Mouse (Mus musculus): ENCODE measurements around the gene Nat9.
A peak's percentile ranks its signal among the peaks of the same experiment; 100 is the strongest.

Gene Nat9

GRCm38 (mm10) chr11:115215123-115215522, 27.5 kb upstream of the Nat9 start:
- peak; percentile 38 for DNase-seq (ENCODE audit: low spot score)

GRCm38 (mm10) chr11:115212116-115212515, 24.5 kb upstream of the Nat9 start:
- DNase-seq (ENCODE audit: low spot score): no peak

GRCm38 (mm10) chr11:115209958-115210357, 22.3 kb upstream of the Nat9 start:
- no peak for DNase-seq (ENCODE audit: low spot score)

- no peak for DNase-seq (ENCODE audit: low spot score)
Measured at GRCm38 (mm10) chr11:115208776-115209732, 21.4 kb upstream of the Nat9 start.

GRCm38 (mm10) chr11:115208126-115208525, 20.5 kb upstream of the Nat9 start:
- no peak for DNase-seq (ENCODE audit: low spot score)

GRCm38 (mm10) chr11:115202756-115203155, 15.1 kb upstream of the Nat9 start:
- DNase-seq (ENCODE audit: low spot score): no peak

GRCm38 (mm10) chr11:115202316-115202715, 14.7 kb upstream of the Nat9 start:
- peak; percentile 80 for DNase-seq (ENCODE audit: low spot score)

GRCm38 (mm10) chr11:115200520-115200919, 12.9 kb upstream of the Nat9 start:
- DNase-seq (ENCODE audit: low spot score): no peak

GRCm38 (mm10) chr11:115198932-115199384, 11.3 kb upstream of the Nat9 start:
- DNase-seq (ENCODE audit: low spot score): no peak

- DNase-seq (ENCODE audit: low spot score): no peak
Measured at GRCm38 (mm10) chr11:115197558-115197957, 9.9 kb upstream of the Nat9 start.

- DNase-seq (ENCODE audit: low spot score): no peak
Measured at GRCm38 (mm10) chr11:115195933-115196332, 8.3 kb upstream of the Nat9 start.

- no peak for DNase-seq (ENCODE audit: low spot score)
Measured at GRCm38 (mm10) chr11:115194693-115195092, 7.0 kb upstream of the Nat9 start.

- DNase-seq (ENCODE audit: low spot score): peak; percentile 74
Measured at GRCm38 (mm10) chr11:115192180-115192579, 4.5 kb upstream of the Nat9 start.

GRCm38 (mm10) chr11:115189304-115189703, 1.6 kb upstream of the Nat9 start:
- no peak for DNase-seq (ENCODE audit: low spot score)

- no peak for DNase-seq (ENCODE audit: low spot score)
Measured at GRCm38 (mm10) chr11:115188539-115189231, 1.0 kb upstream of the Nat9 start.

GRCm38 (mm10) chr11:115187224-115187639, 427 bp downstream of the Nat9 start, which contains the start of gene Tmem104:
TSS of gene Tmem104 (plus strand) at chr11:115187487.
- DNase-seq (ENCODE audit: low spot score): peak; percentile 99

GRCm38 (mm10) chr11:115184973-115185372, 2.7 kb downstream of the Nat9 start:
- no peak for DNase-seq (ENCODE audit: low spot score)

- peak; percentile 83 for DNase-seq (ENCODE audit: low spot score)
Measured at GRCm38 (mm10) chr11:115181913-115182638, 5.6 kb downstream of the Nat9 start.

GRCm38 (mm10) chr11:115179881-115180280, 7.8 kb downstream of the Nat9 start:
- DNase-seq (ENCODE audit: low spot score): no peak

GRCm38 (mm10) chr11:115179191-115179590, 8.5 kb downstream of the Nat9 start:
- DNase-seq (ENCODE audit: low spot score): no peak

GRCm38 (mm10) chr11:115178766-115179165, 8.9 kb downstream of the Nat9 start:
- DNase-seq (ENCODE audit: low spot score): no peak

- DNase-seq (ENCODE audit: low spot score): no peak
Measured at GRCm38 (mm10) chr11:115177559-115178195, 10.0 kb downstream of the Nat9 start.
